Mouse (Mus musculus) cerebellum, adult 9-10 months (tissue): ENCODE data around the gene Rnf146.
A peak's percentile ranks its signal among the peaks of the same experiment; 100 is the strongest.
"Not testable (repeated sequence)": the region's sequence is repeated elsewhere in the genome, so short reads cannot be mapped to it uniquely, and the experiment has no call there.

Experiments
- DNase-seq: peaks from one replicate; pipeline ENCODE4 v3.0.0; 2022

The Rnf146 gene

DNA sequence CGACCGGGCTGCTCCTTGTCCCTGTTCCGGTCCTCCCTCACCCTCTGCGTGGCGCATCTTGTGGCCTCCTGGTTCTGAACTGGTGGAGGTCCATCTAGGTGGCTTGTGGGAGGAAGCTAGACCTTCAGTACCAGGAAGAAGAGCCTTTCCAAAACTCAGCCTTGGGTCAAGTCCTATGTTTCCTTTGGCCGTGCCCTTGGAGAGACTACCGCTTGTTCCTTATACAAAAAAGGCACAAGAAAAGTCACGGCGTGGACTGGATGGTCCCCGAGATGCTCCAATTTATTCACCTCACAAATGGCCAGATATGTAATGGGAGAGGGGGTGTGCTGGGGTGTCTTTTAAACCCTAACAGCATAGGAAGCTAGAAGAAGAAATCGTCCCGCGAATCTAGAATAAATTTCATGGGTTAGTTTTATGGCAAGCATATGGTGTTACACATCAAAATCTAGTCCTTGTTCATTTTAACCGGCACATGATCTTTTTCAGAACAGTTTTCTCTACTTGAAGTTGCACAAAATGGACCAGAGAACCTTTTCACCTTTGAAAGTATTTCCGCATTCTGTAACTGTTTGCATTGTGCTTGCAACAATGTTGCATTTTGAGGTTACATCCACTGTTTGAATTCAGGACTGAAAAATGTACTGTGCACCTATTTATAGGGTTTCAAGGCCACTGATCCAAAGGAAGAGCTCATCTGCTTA lies at the start of gene Rnf146:
Rnf146 (minus strand) TSS at position 246 of the 704 bp plus-strand sequence.
- no peak for DNase-seq

DNA sequence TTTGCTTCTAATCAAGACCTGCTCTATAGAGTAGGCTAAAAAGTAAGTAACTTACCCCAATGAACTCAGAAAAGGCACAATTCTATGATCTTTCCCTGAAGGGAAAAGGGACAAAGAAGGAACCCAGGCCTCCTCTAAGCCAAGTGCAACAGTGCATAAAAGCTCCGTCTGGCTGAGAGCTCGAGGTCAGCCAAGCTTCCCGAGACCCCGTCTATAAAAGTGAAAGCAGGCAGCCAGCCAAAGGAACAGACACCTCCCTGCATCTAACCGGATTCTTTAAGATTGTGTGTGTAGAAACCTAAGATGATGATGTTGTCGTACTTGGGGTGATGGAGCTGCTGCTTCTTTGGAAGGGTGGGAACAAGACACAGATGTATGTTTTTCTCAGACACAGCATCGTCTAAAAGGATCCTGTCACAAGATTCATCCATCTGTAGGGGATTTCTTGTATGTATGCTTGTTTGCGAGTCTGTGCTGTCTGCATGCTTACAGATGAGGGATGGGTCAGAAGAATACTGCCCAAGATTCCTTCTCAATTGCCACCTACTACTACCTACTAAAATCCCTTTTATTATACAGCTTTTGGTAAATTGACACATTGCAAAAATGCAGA lies 40.5 kb upstream of the Rnf146 start:
- no peak for DNase-seq

GRCm38 (mm10) chr10:29394890-29395289 lies 32.6 kb upstream of the Rnf146 start:
- DNase-seq = not testable (repeated sequence)

DNA sequence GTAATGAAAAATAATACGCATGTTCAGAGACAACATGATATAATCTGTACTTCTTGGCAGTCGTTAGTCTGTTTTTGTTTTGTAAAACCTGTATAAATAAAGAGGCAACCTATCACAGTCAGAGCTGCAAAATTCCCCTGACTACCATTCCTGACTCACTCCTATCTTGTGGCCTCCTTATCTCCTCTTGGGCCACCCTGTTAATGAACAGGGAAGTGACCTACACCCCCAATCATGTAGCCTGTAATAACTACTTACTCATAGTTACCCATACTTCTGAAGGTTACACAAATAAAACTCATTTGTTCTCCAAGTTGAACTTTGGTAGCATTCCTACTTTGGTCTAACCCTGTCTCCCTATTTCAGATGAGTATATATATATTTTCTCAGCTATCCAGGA lies 19.3 kb upstream of the Rnf146 start:
- DNase-seq = no peak

DNA sequence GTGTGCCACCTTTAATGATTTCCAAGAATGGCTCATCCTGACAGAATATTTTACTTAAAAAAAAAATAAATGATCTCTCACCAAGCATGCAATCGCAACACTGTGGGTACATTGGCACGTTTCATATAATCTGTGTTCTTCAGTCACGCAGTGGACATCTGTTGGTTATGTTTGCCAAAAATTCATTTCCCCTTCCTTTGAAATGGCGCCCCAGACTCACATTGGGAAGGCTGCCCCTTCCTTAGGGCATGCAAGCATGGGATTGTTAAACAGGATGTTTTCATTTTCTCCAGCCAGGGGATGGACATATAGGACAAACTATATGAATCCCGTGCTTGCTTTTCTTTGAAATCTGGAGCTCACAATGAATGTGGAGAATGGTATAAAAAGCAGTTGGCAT lies 11.8 kb upstream of the Rnf146 start:
- no peak for DNase-seq

DNA sequence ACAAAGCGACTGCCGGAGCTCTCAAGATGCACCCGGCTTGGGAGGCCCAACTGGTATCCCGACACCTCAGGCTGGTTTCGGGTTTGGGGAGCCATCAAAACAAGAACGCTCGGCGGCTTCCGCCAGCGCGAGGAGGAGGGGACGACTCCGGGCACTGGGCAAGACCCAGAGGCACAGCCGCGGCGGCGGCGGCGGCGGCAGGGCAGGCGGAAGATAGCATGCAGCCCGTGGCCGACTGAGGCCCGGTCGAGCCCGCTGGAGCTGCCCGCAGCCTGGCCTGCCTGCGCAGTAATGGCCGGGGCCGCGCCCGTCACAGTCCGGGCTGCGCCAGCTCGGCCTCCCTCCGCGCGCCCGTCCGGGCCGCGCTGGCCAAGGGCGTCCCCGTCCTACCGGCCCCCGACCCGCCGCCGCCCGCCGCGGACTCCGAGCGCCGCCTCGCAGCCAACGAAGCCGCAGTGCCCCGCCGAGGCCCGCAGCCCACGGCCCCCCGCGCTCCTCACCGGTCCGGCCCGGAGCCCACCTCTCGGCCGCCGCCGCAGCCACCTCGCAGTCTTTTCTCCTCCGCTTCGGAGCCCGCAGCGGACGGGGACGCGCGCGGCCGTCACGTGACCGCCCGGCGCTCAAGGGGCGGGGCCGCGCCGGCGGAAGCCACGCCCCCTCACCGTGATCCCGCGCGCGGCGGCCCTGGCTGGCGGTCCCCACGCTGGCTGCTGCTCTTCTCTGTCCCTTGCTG lies 612 bp downstream of the Rnf146 start:
- DNase-seq = peak; percentile 89

DNA sequence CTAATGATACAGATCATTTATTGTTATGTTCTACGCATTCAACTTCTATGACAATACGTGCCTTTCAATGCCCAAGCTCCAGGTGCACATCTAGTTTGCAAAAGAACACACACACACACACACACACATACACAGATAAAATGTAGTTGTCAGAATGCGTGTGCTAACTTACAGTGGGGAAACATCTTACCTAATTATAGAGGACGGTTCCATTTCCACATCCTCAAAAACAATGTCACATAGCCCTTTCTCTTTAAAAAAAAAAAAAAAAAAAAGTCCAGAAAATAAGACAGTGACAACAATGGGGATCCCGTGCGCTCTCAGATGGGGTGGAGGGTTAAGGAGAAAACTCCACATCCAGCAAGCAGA lies 1.2 kb downstream of the Rnf146 start:
- DNase-seq = no peak

DNA sequence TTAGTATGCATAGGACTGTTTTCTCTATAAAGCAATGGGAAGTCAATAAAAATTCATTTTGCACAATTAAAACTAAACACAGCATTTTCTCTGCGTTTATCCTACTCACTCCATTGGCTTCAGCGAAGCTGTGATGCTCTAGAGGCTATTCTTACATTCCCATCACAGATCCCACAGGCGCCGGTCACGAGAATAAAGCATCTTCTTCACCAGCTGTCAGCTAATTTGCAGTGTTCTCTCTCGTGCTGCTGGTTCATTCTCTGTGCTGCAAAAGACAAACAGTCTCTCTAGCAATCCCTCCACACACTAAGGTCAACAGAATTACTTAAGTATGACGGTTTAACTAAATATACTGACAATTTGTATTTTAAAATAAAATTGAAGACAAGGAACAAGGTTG lies 8.1 kb downstream of the Rnf146 start:
- DNase-seq = peak; percentile 59

GRCm38 (mm10) chr10:29352575-29352974 lies 9.7 kb downstream of the Rnf146 start:
- no peak for DNase-seq

DNA sequence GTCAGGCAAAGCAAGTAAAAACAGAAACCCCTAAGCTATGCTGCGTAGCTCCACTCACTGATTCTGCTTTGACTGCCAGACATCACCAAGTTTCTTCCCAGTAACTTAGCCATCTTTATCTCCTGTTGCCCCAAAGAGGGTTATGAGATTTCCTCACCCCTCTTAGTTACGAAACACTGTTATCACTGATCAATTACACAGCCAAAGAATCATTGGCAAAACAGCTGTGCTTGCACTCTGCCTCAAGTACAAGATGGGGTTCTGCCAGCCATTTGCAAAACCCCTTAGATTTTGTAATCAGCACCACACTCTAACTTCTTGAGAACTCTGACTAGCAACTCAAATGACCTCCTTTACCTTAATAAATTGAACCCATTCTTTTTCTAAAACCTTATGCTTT lies 10.8 kb downstream of the Rnf146 start:
- DNase-seq = no peak

GRCm38 (mm10) chr10:29346638-29347037 lies 15.6 kb downstream of the Rnf146 start:
- no peak for DNase-seq

DNA sequence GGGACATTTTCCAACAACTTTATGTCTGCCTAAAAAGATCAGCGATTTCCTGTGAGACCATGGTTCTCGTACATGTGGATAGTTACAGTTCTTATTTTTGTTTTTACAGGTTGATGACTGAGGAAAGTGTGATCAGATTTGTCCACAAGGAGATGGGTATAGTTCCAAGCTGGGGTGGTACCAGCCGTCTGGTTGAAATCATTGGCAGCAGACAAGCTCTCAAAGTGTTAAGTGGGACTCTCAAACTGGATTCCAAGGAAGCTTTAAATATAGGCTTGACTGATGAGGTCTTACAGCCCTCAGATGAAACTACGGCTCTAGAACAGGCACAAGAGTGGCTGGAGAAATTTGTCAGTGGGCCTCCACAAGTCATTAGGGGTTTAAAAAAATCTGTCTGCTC lies 18.0 kb downstream of the Rnf146 start:
- no peak for DNase-seq

DNA sequence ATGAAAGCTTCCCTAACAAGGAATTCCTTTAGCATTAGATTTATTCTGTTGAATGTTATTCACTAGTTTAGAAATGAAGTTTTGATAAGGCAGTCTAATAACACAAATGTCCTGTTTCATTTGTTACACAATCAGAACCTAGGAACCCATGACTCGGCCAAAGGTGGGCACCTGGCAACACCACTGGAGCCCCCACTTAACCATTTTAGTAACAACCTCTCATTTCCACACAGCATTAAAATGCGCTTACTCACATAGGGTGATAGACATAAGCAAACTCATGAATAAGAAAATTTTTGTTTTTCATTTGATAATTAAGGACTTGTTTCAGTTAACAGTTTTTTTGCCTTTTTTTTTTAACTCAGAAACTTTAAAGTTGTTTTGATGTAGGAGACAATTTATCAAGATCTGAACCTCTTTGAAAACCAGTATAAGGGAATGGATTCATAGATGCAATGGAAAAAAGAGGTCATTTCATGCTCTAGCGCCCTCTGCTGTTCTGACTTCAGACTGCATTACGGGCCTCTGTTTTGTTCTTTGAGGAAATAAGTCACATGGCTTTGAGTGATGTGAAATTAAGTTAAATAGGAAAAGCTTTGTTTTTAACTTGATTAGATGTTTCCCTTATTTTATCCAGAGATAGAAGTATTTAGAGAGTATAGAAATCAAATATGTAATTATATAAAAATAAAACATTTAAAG lies 23.7 kb downstream of the Rnf146 start:
- peak; percentile 69 for DNase-seq

GRCm38 (mm10) chr10:29333836-29334235 lies 28.4 kb downstream of the Rnf146 start:
- DNase-seq = no peak

GRCm38 (mm10) chr10:29324817-29325216 lies 37.4 kb downstream of the Rnf146 start:
- no peak for DNase-seq

GRCm38 (mm10) chr10:29313905-29314304 lies 48.3 kb downstream of the Rnf146 start:
- no peak for DNase-seq

- DNase-seq = peak; percentile 87
These were observed 49.1 kb downstream of the Rnf146 start, which contains the start of gene Echdc1 for GRCm38 (mm10) chr10:29313064-29313638. Gene Echdc1 (plus strand): TSS chr10:29313166.

GRCm38 (mm10) chr10:29311480-29312219 lies 50.6 kb downstream of the Rnf146 start:
- DNase-seq = no peak

DNA sequence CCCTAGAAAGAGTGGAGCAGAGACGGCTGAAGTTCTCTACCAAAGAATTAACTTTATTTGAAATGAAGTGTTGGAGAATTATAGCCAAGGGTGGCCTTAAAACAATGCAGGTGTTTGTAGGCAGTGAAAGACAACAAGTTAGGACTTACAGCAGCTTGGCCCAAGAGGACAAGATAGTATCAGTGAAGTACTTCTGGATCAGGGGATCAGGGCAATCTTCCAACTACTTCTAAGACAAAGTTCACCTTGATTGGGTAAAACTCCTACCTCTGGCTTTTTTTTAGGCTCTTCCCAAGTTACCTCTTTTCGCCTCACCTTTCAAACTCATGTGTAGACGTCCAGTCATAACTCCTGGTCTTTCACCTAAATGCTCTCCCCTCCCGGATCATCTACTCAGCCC lies 60.0 kb downstream of the Rnf146 start:
- no peak for DNase-seq
